Mouse (Mus musculus) limb, embryonic 10.5 days (tissue): Measurements from ENCODE around the gene Cbx6. TPM values are rescaled to one million over a fixed set of nuclear protein-coding genes. Genes with fewer than 3 reads are reported as not detected.

Experiments
- DNase-seq: peaks from one replicate; pipeline ENCODE4 v3.0.0-alpha.2; 2017; ENCODE audit warnings: low spot score
- H3K27ac ChIP-seq: fragments of 300-500 bp; sonication (generic); 2 replicates; pipeline ENCODE4 v1.5.1; 2016; ENCODE audit warnings: mild to moderate bottlenecking
- H3K27me3 ChIP-seq: fragments of 300-500 bp; sonication (generic); 2 replicates; pipeline ENCODE4 v1.6.1; 2016; ENCODE audit warnings: low read depth, mild to moderate bottlenecking; ENCODE audit not compliant: poor library complexity, severe bottlenecking
- H3K36me3 ChIP-seq: fragments of 300-500 bp; sonication (generic); 2 replicates; pipeline ENCODE4 v1.6.1; 2016; ENCODE audit warnings: mild to moderate bottlenecking, moderate library complexity
- H3K4me1 ChIP-seq: fragments of 300-500 bp; sonication (generic); 2 replicates; pipeline ENCODE4 v1.6.1; 2016
- H3K4me3 ChIP-seq: fragments of 300-500 bp; sonication (generic); 2 replicates; pipeline ENCODE4 v1.5.1; 2016; ENCODE audit warnings: mild to moderate bottlenecking, moderate library complexity
- H3K9me3 ChIP-seq: fragments of 300-500 bp; sonication (generic); replicated peaks from 2 replicates; pipeline ENCODE4 v1.6.1; 2016; ENCODE audit warnings: mild to moderate bottlenecking
- WGBS: fragments of 180-500 bp; shearing (Covaris S2); methylation state at CpG from one replicate; pipeline ENCODE4 v1.1.7; 2016; 5-methylcytosine and 5-hydroxymethylcytosine counted together
- polyA plus RNA-seq: library from polyadenylated mRNA; unstranded; fragments of >200 nt; fragmentation: Nextera tagmentation; extraction: Ambion mirVana; gene quantifications from 2 replicates; pipeline ENCODE4 v1.2.1, GENCODE M21; 2016

The Cbx6 gene
- polyA plus RNA-seq, 1 experiment from 2014 or later, result 18.2 TPM

GRCm38 (mm10) chr15:79792455-79792854 is 42.0 kb downstream of the Cbx6 start:
- Histone ChIP-seq H3K4me1 (peaks cover 9% of the 10 kb centered on the region; the same call in 1 of the 2 replicates), H3K27me3 (peaks cover 52% of the 10 kb centered on the region), H3K4me3 (0 out of 2 replicates have a peak overlapping the region, but pooled peaks have one; percentile 0), H3K36me3 (no peaks in the 10 kb centered on the region), H3K9me3 (no peaks in the 10 kb centered on the region), H3K27ac (no peak overlapping the region)
- no peak for DNase-seq
- WGBS, result 20% methylated on average over 19 of the region's 19 CpGs

GRCm38 (mm10) chr15:79791502-79791901 is 43.0 kb downstream of the Cbx6 start:
- H3K4me1 ChIP-seq, result peaks cover 9% of the 10 kb centered on the region; the same call in 1 of the 2 replicates

GRCm38 (mm10) chr15:79790905-79791304 is 43.6 kb downstream of the Cbx6 start:
- WGBS, result 86% methylated on average over 6 of the region's 6 CpGs
- H3K4me1 ChIP-seq, result peaks cover 9% of the 10 kb centered on the region; the same call in 1 of the 2 replicates
- no peak overlapping the region for H3K4me3 ChIP-seq
- H3K36me3 ChIP-seq, result no peaks in the 10 kb centered on the region
- H3K27ac ChIP-seq, result no peak overlapping the region
- peaks cover 55% of the 10 kb centered on the region for H3K27me3 ChIP-seq
- no peak for DNase-seq
- H3K9me3 ChIP-seq, result no peaks in the 10 kb centered on the region

More at GRCm38 (mm10) chr15:79791502-79791901, 43.0 kb downstream of the Cbx6 start:
- Histone ChIP-seq H3K36me3 (no peaks in the 10 kb centered on the region), H3K9me3 (no peaks in the 10 kb centered on the region), H3K27ac (no peak overlapping the region), H3K27me3 (peaks cover 55% of the 10 kb centered on the region), H3K4me3 (no peak overlapping the region)
- DNase-seq, result peak; percentile 84
- 3% methylated on average over 12 of the region's 12 CpGs for WGBS

- Histone ChIP-seq H3K9me3 (no peaks in the 10 kb centered on the region), H3K4me1 (peaks cover 9% of the 10 kb centered on the region; the same call in 1 of the 2 replicates), H3K27me3 (peaks cover 54% of the 10 kb centered on the region), H3K36me3 (no peaks in the 10 kb centered on the region), H3K27ac (no peak overlapping the region), H3K4me3 (no peak overlapping the region)
- 52% methylated on average over 8 of the region's 8 CpGs for WGBS
- no peak for DNase-seq
Measured at GRCm38 (mm10) chr15:79790111-79790510, 44.4 kb downstream of the Cbx6 start.

- Histone ChIP-seq H3K27me3 (peaks cover 33% of the 10 kb centered on the region), H3K9me3 (no peaks in the 10 kb centered on the region), H3K27ac (no peak overlapping the region), H3K36me3 (no peaks in the 10 kb centered on the region), H3K4me3 (no peak overlapping the region), H3K4me1 (0 out of 2 replicates have a peak, but pooled peaks cover 4% of the 10 kb centered on the region)
- DNase-seq, result no peak
- 70% methylated on average over 8 of the region's 8 CpGs for WGBS
Measured at GRCm38 (mm10) chr15:79787815-79788214, 46.7 kb downstream of the Cbx6 start.

GRCm38 (mm10) chr15:79785056-79785455 is 49.4 kb downstream of the Cbx6 start:
- H3K4me1 ChIP-seq, result no peaks in the 10 kb centered on the region
- 70% methylated on average over 1 of the region's 1 CpGs for WGBS
- DNase-seq, result no peak
- no peak overlapping the region for H3K4me3 ChIP-seq
- H3K27ac ChIP-seq, result no peak overlapping the region
- no peaks in the 10 kb centered on the region for H3K36me3 ChIP-seq
- H3K27me3 ChIP-seq, result peaks cover 7% of the 10 kb centered on the region; the same call in 1 of the 2 replicates
- H3K9me3 ChIP-seq, result no peaks in the 10 kb centered on the region

- H3K4me1 ChIP-seq, result peaks cover 28% of the 10 kb centered on the region
- H3K27ac ChIP-seq, result no peak within 1 kb of the TSS
- no peaks in the 10 kb centered on the region for H3K27me3 ChIP-seq
- DNase-seq, result no peak
- no peaks in the 10 kb centered on the region for H3K9me3 ChIP-seq
- H3K36me3 ChIP-seq, result no peaks in the 10 kb centered on the region
- no peak within 1 kb of the TSS for H3K4me3 ChIP-seq
Measured at GRCm38 (mm10) chr15:79777749-79778148, 56.7 kb downstream of the Cbx6 start, which contains the start of gene Dnal4. Gene Dnal4, minus strand, starts transcription at chr15:79777849.

GRCm38 (mm10) chr15:79775662-79776061 is 58.8 kb downstream of the Cbx6 start:
- Histone ChIP-seq H3K36me3 (no peaks in the 10 kb centered on the region), H3K9me3 (no peaks in the 10 kb centered on the region), H3K4me3 (no peak overlapping the region), H3K27me3 (no peaks in the 10 kb centered on the region), H3K4me1 (peaks cover 28% of the 10 kb centered on the region), H3K27ac (no peak overlapping the region)
- no peak for DNase-seq
- WGBS, result 67% methylated on average over 7 of the region's 7 CpGs

- Histone ChIP-seq H3K36me3 (no peaks in the 10 kb centered on the region), H3K27ac (peak overlapping the region; percentile 91), H3K4me1 (peaks cover 22% of the 10 kb centered on the region), H3K4me3 (peak overlapping the region; percentile 93), H3K27me3 (no peaks in the 10 kb centered on the region), H3K9me3 (no peaks in the 10 kb centered on the region)
- WGBS, result under 1% methylated on average over 48 of the region's 50 CpGs
- DNase-seq, result peak; percentile 89
Measured at GRCm38 (mm10) chr15:79774117-79775027, 60.1 kb downstream of the Cbx6 start.

Other genes starting within 250 kb of the Cbx6 start
- gene Dmc1, start 229.6 kb downstream of the Cbx6 start, polyA plus RNA-seq, result 0.55 and 1.7 TPM in 2 replicates
- gene Fam227a, start 175.7 kb downstream of the Cbx6 start, polyA plus RNA-seq, result 1.0 and 2.1 TPM in 2 replicates
- gene Cby1, start 175.5 kb downstream of the Cbx6 start, polyA plus RNA-seq, result 58.4 and 65.6 TPM in 2 replicates
- 253 and 284 TPM in 2 replicates for gene Tomm22, start 163.8 kb downstream of the Cbx6 start, polyA plus RNA-seq
- gene Josd1, start 146.8 kb downstream of the Cbx6 start, polyA plus RNA-seq, result 23.8 and 24.6 TPM in 2 replicates
- 48.6 and 53.9 TPM in 2 replicates for gene Gtpbp1, start 143.8 kb downstream of the Cbx6 start, polyA plus RNA-seq
- gene Sun2, start 92.2 kb downstream of the Cbx6 start, polyA plus RNA-seq, result 2.8 and 3.8 TPM in 2 replicates
- gene Dnal4, start 56.8 kb downstream of the Cbx6 start, polyA plus RNA-seq, result 62.2 and 70.4 TPM in 2 replicates
- 0.55 and 0.65 TPM in 2 replicates for gene Nptxr, start 29.9 kb downstream of the Cbx6 start, polyA plus RNA-seq
- not detected in 2 replicates for gene Npcd, start 451 bp downstream of the Cbx6 start, polyA plus RNA-seq
- gene Apobec3, start 57.0 kb upstream of the Cbx6 start, polyA plus RNA-seq, result 5.9 and 9.4 TPM in 2 replicates
- gene Cbx7, start 136.4 kb upstream of the Cbx6 start, polyA plus RNA-seq, result 1.1 and 1.3 TPM in 2 replicates
- gene Pdgfb, start 180.3 kb upstream of the Cbx6 start, polyA plus RNA-seq, result 1.5 and 2.0 TPM in 2 replicates